Mouse (Mus musculus) erythroblast, embryonic 14.5 days (primary cell): ENCODE measurements around the gene Pck1. TPM values are rescaled to one million over a fixed set of nuclear protein-coding genes. Genes with fewer than 3 reads are reported as not detected.

ENCODE experiments used
- H3K27me3 ChIP-seq: 2 replicates; pipeline ENCODE4 v1.6.1; 2012; ENCODE audit warnings: inconsistent platforms; ENCODE audit not compliant: control insufficient read depth
- H3K36me3 ChIP-seq: 2 replicates; pipeline ENCODE4 v1.6.1; 2012; ENCODE audit warnings: mild to moderate bottlenecking, inconsistent platforms; ENCODE audit not compliant: control insufficient read depth
- H3K4me1 ChIP-seq: 2 replicates; pipeline ENCODE4 v1.6.1; 2012; ENCODE audit warnings: inconsistent platforms; ENCODE audit not compliant: control insufficient read depth
- H3K4me3 ChIP-seq: replicated peaks from 2 replicates; pipeline ENCODE3; 2012; ENCODE audit warnings: moderate library complexity, mild to moderate bottlenecking, inconsistent platforms
- H3K9me3 ChIP-seq: 2 replicates; pipeline ENCODE4 v1.6.1; 2012; ENCODE audit warnings: low read length, inconsistent platforms, mixed read lengths; ENCODE audit not compliant: control insufficient read depth
- GATA1 ChIP-seq: IDR thresholded peaks from 2 replicates; pipeline ENCODE4 v1.6.1; 2012; ENCODE audit warnings: low read length, inconsistent platforms, mixed read lengths
- TAL1 ChIP-seq: IDR thresholded peaks from 3 replicates; pipeline ENCODE4 v1.6.1; 2012; ENCODE audit warnings: low read length, inconsistent platforms, mixed read lengths
- polyA plus RNA-seq: library from polyadenylated mRNA; stranded (reverse); fragments of >175 nt; gene quantifications from 2 replicates; pipeline ENCODE4 v1.2.3, GENCODE M21; 2012

Pck1 gene
- polyA plus RNA-seq, 1 experiment, result 0.01 TPM

DNA sequence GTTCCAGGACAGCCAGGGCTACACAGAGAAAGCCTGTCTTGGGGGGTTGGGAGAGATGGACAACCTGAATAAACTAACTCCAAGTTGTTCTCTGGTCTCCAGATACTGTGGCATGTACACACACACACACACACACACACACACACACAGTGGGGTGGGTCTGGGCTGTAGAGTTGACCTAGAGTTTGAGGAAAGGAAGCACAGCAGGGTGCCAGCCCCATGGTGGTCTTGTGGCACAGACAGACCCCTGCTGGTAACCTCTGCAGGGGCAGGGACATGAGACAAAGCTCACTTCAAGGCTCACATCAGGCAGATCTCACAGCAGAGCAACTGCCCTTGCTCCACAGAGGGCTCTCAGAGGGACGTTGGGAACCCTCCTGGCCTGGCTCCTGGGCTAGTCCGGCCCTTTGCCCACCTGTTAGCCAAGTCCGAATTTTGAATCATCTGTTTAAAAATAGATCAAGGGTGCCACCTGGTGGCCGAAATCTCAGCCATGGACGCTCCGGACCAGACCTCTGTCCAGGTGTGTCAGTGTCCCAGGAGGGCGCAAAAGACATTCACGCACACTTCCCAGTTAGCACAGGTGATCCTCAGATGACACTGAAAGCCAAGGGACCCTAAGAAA is 31.1 kb downstream of the Pck1 start:
- H3K36me3 ChIP-seq, result no peaks in the 10 kb centered on the region
- H3K4me3 ChIP-seq, result no peak overlapping the region
- TF ChIP-seq TAL1, result no peak
- TF ChIP-seq GATA1, result no peak
- H3K9me3 ChIP-seq, result no peaks in the 10 kb centered on the region
- peaks cover 3% of the 10 kb centered on the region for H3K4me1 ChIP-seq
- H3K27me3 ChIP-seq, result no peaks in the 10 kb centered on the region

DNA sequence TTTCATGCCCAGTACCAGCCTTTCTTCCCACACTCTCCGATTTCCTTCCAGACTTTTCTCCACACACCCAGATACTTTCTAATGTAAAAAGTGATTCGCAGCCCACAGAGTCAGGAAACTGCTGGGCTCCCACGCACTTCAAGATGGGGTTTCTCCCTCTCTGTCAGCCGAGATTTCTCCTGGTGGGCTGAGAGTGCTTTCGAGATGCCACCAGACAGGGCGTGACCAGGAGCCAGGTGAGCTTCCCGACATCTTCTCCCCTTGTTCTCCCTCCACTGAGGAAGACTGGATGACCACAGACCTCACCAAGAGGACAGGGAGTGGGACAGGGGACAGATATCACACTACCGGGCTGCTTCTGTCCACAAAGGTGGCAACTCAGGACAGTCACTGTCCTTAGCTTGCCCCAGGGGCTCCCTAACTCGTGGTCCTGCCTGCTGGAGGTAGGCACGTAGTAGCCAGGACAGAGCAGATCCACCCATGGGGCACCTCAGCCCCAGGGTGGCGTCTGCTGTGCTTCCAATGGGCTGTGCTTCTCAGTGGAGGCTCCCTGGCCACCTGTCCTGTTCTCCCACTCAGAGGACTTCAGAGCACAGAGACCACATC is 31.7 kb downstream of the Pck1 start:
- no peaks in the 10 kb centered on the region for H3K36me3 ChIP-seq
- no peak for TF ChIP-seq TAL1
- no peak for TF ChIP-seq GATA1
- H3K9me3 ChIP-seq, result no peaks in the 10 kb centered on the region
- H3K4me1 ChIP-seq, result peaks cover 3% of the 10 kb centered on the region
- no peak overlapping the region for H3K4me3 ChIP-seq
- no peaks in the 10 kb centered on the region for H3K27me3 ChIP-seq

DNA sequence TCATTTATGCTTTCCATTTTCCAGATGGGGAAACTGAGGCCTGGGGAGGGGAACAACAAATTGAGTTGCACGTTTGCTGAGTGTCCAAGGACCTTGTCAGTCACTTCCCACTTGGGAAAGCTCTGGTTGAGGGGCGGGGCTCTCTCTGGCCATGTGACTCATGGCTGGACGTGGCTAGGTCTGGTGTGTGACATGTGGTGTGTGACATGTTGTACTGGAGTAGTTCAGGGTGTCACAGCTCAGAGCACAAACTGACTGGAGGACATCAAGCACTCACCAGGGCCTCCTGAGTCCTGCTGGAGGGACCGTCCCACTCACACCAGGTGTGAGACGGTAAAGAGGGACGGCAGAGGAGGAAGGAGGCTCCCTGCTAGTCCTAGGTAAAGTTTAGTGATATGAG is 32.4 kb downstream of the Pck1 start:
- Histone ChIP-seq H3K36me3 (no peaks in the 10 kb centered on the region), H3K4me3 (no peak overlapping the region), H3K27me3 (no peaks in the 10 kb centered on the region), H3K9me3 (no peaks in the 10 kb centered on the region), H3K4me1 (peaks cover 3% of the 10 kb centered on the region)
- TF ChIP-seq GATA1 (no peak), TAL1 (no peak)

DNA sequence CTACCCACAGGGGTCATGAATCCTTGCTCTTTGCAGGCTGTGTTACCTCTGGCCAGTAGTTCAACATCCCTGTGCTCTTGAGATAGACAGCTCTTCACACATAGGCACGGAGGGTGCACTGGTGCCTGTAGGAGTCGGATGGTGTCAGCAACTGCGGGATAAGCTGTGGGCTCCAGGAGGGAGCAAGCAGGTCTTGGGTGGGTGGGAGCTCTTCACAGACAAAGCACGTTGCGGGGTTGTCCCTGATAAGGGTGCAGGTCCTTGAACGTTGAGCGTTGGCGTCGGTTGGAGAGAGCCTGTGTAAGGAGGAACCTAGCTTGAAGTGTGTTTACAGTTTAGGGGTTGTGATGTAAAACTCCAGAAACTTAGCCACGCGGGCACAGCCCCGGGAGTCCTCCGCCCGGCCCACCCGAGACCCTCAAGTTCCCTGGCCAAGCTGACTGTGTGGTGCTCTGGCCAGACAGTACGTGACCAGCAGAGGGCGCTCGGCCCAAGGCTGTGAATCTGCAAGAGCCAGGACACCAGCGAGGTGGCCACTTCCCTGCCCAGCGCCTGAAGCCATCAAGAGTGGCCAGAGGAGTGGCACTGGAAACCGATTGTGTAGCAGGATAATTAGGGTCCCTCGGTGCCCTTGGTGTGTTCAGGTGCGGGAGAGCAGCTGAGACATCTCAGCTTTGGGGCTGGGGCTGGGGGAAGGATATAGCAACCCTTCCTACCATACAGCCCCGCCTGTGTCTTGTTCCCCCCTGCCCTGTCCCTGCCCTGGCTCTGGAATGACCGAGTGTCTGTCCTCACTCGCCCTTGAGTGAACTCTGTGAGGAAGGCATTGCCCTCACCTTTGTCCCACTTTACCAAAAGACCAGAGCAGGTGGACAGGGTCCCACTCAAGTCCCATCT is 33.4 kb downstream of the Pck1 start:
- Histone ChIP-seq H3K4me3 (no peak overlapping the region), H3K36me3 (no peaks in the 10 kb centered on the region), H3K4me1 (peaks cover 3% of the 10 kb centered on the region), H3K9me3 (no peaks in the 10 kb centered on the region), H3K27me3 (no peaks in the 10 kb centered on the region)
- no peak for TF ChIP-seq GATA1
- TF ChIP-seq TAL1, result no peak

DNA sequence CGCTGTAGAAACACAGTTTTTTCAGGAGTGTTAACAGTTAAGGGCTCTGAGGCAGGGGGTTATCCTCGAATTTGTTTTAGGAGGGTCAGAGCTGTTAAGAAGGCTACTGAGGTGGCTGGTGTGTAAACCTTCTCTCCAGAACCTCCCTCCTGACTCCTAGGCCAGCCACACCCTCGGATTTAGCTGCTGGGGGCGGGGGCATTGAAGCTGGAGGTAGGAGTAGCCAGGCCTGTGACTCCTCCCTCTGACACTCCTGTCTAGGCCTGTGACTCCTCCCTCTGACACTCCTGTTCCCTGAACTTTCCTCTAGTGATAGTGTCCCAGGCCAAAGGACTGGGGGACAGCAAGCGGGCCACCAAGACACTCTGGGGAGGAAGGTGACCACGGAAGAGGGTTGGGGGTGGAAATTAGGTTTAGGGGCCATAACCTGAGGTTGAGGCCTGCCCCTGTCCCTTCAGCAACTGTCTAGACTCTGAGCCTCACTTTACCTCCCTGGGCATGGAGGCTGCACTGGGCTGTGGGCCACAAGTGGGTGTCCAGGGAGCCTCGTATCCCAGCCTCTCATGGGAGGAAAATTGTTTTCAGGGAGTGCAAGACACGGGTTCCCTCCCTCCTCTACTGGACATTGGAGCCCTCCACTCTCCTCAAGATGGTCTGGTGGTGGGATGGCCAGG is 34.5 kb downstream of the Pck1 start:
- Histone ChIP-seq H3K4me3 (no peak overlapping the region), H3K9me3 (no peaks in the 10 kb centered on the region), H3K27me3 (no peaks in the 10 kb centered on the region), H3K4me1 (peaks cover 3% of the 10 kb centered on the region), H3K36me3 (no peaks in the 10 kb centered on the region)
- no peak for TF ChIP-seq TAL1
- no peak for TF ChIP-seq GATA1

DNA sequence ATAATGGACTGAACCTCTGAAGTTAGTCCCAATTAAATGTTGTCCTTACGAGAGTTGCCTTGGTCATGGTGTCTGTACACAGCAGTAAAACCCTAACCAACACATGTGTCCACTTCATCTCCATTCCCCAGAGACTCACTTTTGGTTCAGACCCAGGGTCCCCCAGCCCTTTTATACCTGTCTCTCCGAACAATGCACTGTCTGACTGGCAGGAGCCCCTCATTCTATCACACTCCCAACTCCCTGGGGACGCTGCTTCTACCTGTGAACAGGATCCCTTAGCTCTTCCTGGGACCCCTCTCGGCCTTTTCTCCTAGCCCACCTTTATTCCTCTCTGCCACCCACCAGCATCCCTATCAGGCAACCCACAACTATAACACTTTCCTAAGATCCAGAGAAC is 41.9 kb downstream of the Pck1 start:
- H3K4me1 ChIP-seq, result no peaks in the 10 kb centered on the region
- no peak for TF ChIP-seq GATA1
- no peak for TF ChIP-seq TAL1
- H3K9me3 ChIP-seq, result no peaks in the 10 kb centered on the region
- H3K36me3 ChIP-seq, result no peaks in the 10 kb centered on the region
- no peaks in the 10 kb centered on the region for H3K27me3 ChIP-seq
- no peak overlapping the region for H3K4me3 ChIP-seq

DNA sequence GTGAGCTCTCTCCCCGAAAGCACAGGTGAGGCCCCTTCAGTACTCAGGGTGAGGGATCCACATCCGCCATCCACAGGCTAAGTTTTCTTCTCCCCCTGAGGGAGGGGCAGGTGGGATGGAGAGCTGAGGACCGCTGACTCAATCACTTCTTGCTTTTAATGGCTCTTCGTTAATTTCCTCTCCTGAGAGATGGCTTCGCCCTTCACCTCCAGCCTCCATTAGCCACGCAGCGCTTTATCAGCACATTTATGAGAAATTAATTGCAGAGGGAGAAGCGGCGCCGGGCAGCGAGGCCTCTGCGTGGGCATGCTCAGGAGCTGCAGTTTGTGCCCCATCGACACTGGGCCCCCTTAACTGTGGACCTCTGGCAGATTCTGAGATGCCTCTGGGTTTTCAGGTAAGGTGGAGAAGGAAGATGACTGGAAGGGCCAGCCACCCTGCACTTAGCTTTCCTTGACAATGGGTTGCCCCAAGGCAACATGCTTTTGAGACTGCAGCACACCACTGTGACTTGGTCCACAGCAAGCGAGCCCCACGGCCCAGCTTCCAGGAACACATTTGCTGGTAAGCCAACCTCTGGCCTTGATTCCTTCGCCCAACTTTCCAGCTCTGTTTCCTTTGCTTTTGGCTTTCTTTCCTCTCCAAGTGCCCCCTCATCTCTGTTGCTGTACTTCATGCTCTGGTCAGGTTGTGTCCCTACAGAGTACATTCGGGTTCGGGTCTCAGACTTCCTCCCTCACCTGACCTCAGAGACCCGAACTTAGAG is 50.3 kb downstream of the Pck1 start:
- H3K27me3 ChIP-seq, result no peaks in the 10 kb centered on the region
- H3K4me1 ChIP-seq, result no peaks in the 10 kb centered on the region
- TF ChIP-seq GATA1 (no peak), TAL1 (no peak)
- no peaks in the 10 kb centered on the region for H3K36me3 ChIP-seq
- peaks cover 3% of the 10 kb centered on the region for H3K9me3 ChIP-seq
- no peak overlapping the region for H3K4me3 ChIP-seq

DNA sequence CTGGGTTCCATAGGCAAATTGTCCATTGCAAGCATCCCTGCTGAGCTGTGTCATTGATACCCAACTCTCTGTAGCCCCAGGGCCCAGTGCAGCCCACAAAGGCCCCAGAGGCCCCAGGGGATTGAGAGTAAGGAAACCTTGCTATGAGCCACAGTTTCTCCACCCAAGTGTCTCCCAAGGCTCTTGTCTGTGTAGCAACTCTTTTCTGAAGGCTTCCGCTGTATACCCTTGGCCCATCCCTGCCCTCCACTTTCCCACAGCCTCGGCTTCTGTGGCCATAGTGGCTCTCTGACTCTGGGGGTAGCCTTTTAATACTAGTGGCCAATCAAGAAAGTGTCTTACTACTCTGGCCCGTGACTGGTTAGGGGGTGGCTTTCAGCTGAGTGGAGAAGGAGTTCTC is 50.9 kb downstream of the Pck1 start:
- Histone ChIP-seq H3K9me3 (peaks cover 3% of the 10 kb centered on the region), H3K4me1 (no peaks in the 10 kb centered on the region)
- no peak for TF ChIP-seq TAL1
- TF ChIP-seq GATA1, result no peak

More for the DNA sequence above, 50.9 kb downstream of the Pck1 start:
- H3K36me3 ChIP-seq, result no peaks in the 10 kb centered on the region
- no peaks in the 10 kb centered on the region for H3K27me3 ChIP-seq
- H3K4me3 ChIP-seq, result no peak overlapping the region
